Mouse (Mus musculus): ENCODE measurements around the gene Vamp2.
A peak's percentile ranks its signal among the peaks of the same experiment; 100 is the strongest.

Vamp2 gene

GRCm38 (mm10) chr11:69117737-69118695 lies 29.7 kb downstream of the Vamp2 start:
- peak; percentile 74 for DNase-seq

- DNase-seq = peak; percentile 90
These were observed 30.5 kb downstream of the Vamp2 start for GRCm38 (mm10) chr11:69118765-69119164.

GRCm38 (mm10) chr11:69119446-69120155 lies 31.3 kb downstream of the Vamp2 start:
- DNase-seq = no peak

GRCm38 (mm10) chr11:69120221-69121000 lies 32.1 kb downstream of the Vamp2 start, which contains the start of gene Hes7:
Gene Hes7 (plus strand): TSS chr11:69120404.
- DNase-seq = peak; percentile 42

- peak; percentile 47 for DNase-seq
These were observed 32.9 kb downstream of the Vamp2 start for GRCm38 (mm10) chr11:69121001-69121740.

GRCm38 (mm10) chr11:69121741-69122335 lies 33.5 kb downstream of the Vamp2 start:
- no peak for DNase-seq

- peak; percentile 96 for DNase-seq
These were observed 34.2 kb downstream of the Vamp2 start, which contains the start of gene 9130213A22Rik for GRCm38 (mm10) chr11:69122336-69122951. Gene 9130213A22Rik (minus strand): TSS chr11:69122589.

GRCm38 (mm10) chr11:69123056-69123692 lies 34.9 kb downstream of the Vamp2 start:
- DNase-seq = peak; percentile 94

- DNase-seq = peak; percentile 91
These were observed 35.6 kb downstream of the Vamp2 start for GRCm38 (mm10) chr11:69123693-69124497.

GRCm38 (mm10) chr11:69124498-69124847 lies 36.2 kb downstream of the Vamp2 start:
- peak; percentile 80 for DNase-seq

GRCm38 (mm10) chr11:69125041-69125851 lies 37.0 kb downstream of the Vamp2 start:
- DNase-seq = peak; percentile 87

- DNase-seq = no peak
These were observed 37.4 kb downstream of the Vamp2 start, which contains the start of gene Aloxe3 for GRCm38 (mm10) chr11:69125852-69125918. Gene Aloxe3 (plus strand): TSS chr11:69125896.

GRCm38 (mm10) chr11:69125919-69126705 lies 37.8 kb downstream of the Vamp2 start:
- DNase-seq = peak; percentile 25

- no peak for DNase-seq
These were observed 38.4 kb downstream of the Vamp2 start for GRCm38 (mm10) chr11:69126706-69127095.

- no peak for DNase-seq
These were observed 40.3 kb downstream of the Vamp2 start for GRCm38 (mm10) chr11:69128426-69129122.

GRCm38 (mm10) chr11:69133566-69133922 lies 45.3 kb downstream of the Vamp2 start:
- DNase-seq = no peak

GRCm38 (mm10) chr11:69133923-69134621 lies 45.8 kb downstream of the Vamp2 start:
- peak; percentile 79 for DNase-seq

- DNase-seq = no peak
These were observed 46.3 kb downstream of the Vamp2 start for GRCm38 (mm10) chr11:69134622-69134968.
